Mouse (Mus musculus): ENCODE results near the gene Usp36. TPM values are rescaled to one million over a fixed set of nuclear protein-coding genes. Genes with fewer than 3 reads are reported as not detected.
A peak's percentile ranks its signal among the peaks of the same experiment; 100 is the strongest.

Usp36 gene
- total RNA-seq, 2 experiments from 2014 or later, result 14.8 to 16.6 TPM

- no peak for DNase-seq (ENCODE audit: low spot score in 2 of 2)
Observed at GRCm38 (mm10) chr11:118225056-118225836, 64.8 kb downstream of the Usp36 start.

- DNase-seq (ENCODE audit: low spot score in 2 of 2), result no peak
Observed at GRCm38 (mm10) chr11:118223416-118224067, 66.5 kb downstream of the Usp36 start.

- no peak for DNase-seq (ENCODE audit: low spot score in 2 of 2)
Observed at GRCm38 (mm10) chr11:118222917-118223316, 67.1 kb downstream of the Usp36 start.

GRCm38 (mm10) chr11:118222351-118222885, 67.6 kb downstream of the Usp36 start:
- no peak for DNase-seq (ENCODE audit: low spot score in 2 of 2)

- peak in 1 of 2 experiments; percentile 55 for DNase-seq (ENCODE audit: low spot score in 2 of 2)
Observed at GRCm38 (mm10) chr11:118220561-118221262, 69.3 kb downstream of the Usp36 start.

GRCm38 (mm10) chr11:118219066-118219465, 71.0 kb downstream of the Usp36 start:
- no peak for DNase-seq (ENCODE audit: low spot score in 2 of 2)

- no peak for DNase-seq (ENCODE audit: low spot score in 2 of 2)
Observed at GRCm38 (mm10) chr11:118216468-118216867, 73.6 kb downstream of the Usp36 start.

- no peak for DNase-seq (ENCODE audit: low spot score in 2 of 2)
Observed at GRCm38 (mm10) chr11:118215928-118216458, 74.1 kb downstream of the Usp36 start.

GRCm38 (mm10) chr11:118212636-118213112, 77.4 kb downstream of the Usp36 start:
- no peak for DNase-seq (ENCODE audit: low spot score in 2 of 2)

- DNase-seq (ENCODE audit: low spot score in 2 of 2), result no peak
Observed at GRCm38 (mm10) chr11:118211749-118212635, 78.1 kb downstream of the Usp36 start.

- no peak for DNase-seq (ENCODE audit: low spot score in 2 of 2)
Observed at GRCm38 (mm10) chr11:118210962-118211361, 79.1 kb downstream of the Usp36 start.

- no peak for DNase-seq (ENCODE audit: low spot score in 2 of 2)
Observed at GRCm38 (mm10) chr11:118210116-118210515, 79.9 kb downstream of the Usp36 start.

Other genes starting within 250 kb of the Usp36 start
- gene Dnah17, start 159.6 kb downstream of the Usp36 start, total RNA-seq (2021), result under 1 TPM; 0.05 to 0.10 TPM
- 10 to 100 TPM; 28.4 to 32.2 TPM for gene Cyth1, start 41.7 kb downstream of the Usp36 start, total RNA-seq (2021)
- 1 to 10 TPM; 3.2 to 4.3 TPM for gene Cep295nl, start 52.3 kb upstream of the Usp36 start, total RNA-seq (2021)
- 100 to 1,000 TPM; 211 to 244 TPM for gene Timp2, start 65.5 kb upstream of the Usp36 start, total RNA-seq (2021)
- 10 to 100 TPM; 16.3 to 19.6 TPM for gene Lgals3bp, start 111.8 kb upstream of the Usp36 start, total RNA-seq (2021)
- 10 to 100 TPM; 20.1 to 20.7 TPM for gene Cant1, start 128.8 kb upstream of the Usp36 start, total RNA-seq (2021)
- gene C1qtnf1, start 138.0 kb upstream of the Usp36 start, total RNA-seq (2021), result 10 to 100 TPM; 33.2 to 37.6 TPM
- 10 to 100 TPM; 16.0 to 27.7 TPM for gene Engase, start 186.6 kb upstream of the Usp36 start, total RNA-seq (2021)